Mouse (Mus musculus): ENCODE measurements around the gene Eea1. TPM values are rescaled to one million over a fixed set of nuclear protein-coding genes. Genes with fewer than 3 reads are reported as not detected.

Gene Eea1
- polyA plus RNA-seq, 1 experiment from 2014 or later = 20.0 TPM

GRCm38 (mm10) chr10:96017418-96017817, 77.0 kb downstream of the Eea1 start:
- Histone ChIP-seq H3K4me2 (replicated peaks; ENCODE audit: low read depth, low read length) (no peak overlapping the region), H3K9me3 (ENCODE audit: control insufficient read depth, low read length) (no peaks in the 10 kb centered on the region), H3K4me3 (ENCODE audit: low read length) (no peak overlapping the region), H3K27me3 (ENCODE audit: control insufficient read depth, insufficient read depth, low read length) (no peaks in the 10 kb centered on the region), H3K36me3 (ENCODE audit: control insufficient read depth, insufficient read depth, low read length) (peaks cover 18% of the 10 kb centered on the region), H3K4me1 (ENCODE audit: control insufficient read depth, insufficient read depth, low read length) (no peaks in the 10 kb centered on the region), H3K9ac (ENCODE audit: low read depth, low read length) (no peak overlapping the region), H3K27ac (ENCODE audit: low read depth, low read length) (no peak overlapping the region)
- WGBS = 72% methylated on average over 2 of the region's 2 CpGs
- ATAC-seq (ENCODE audit: low FRiP score, low TSS enrichment) = no peak

GRCm38 (mm10) chr10:96033356-96033984, 93.0 kb downstream of the Eea1 start:
- H3K4me3 ChIP-seq (ENCODE audit: low read length) = no peak overlapping the region
- peak; percentile 81 for ATAC-seq (ENCODE audit: low FRiP score, low TSS enrichment)
- H3K9me3 ChIP-seq (ENCODE audit: control insufficient read depth, low read length) = no peaks in the 10 kb centered on the region
- H3K9ac ChIP-seq (ENCODE audit: low read depth, low read length) = no peak overlapping the region
- WGBS = 53% methylated on average over 10 of the region's 10 CpGs
- no peaks in the 10 kb centered on the region for H3K4me1 ChIP-seq (ENCODE audit: control insufficient read depth, insufficient read depth, low read length)
- H3K27ac ChIP-seq (ENCODE audit: low read depth, low read length) = no peak overlapping the region
- peaks cover 2% of the 10 kb centered on the region; the same call in 1 of the 2 replicates for H3K36me3 ChIP-seq (ENCODE audit: control insufficient read depth, insufficient read depth, low read length)
- no peaks in the 10 kb centered on the region for H3K27me3 ChIP-seq (ENCODE audit: control insufficient read depth, insufficient read depth, low read length)
- no peak overlapping the region for H3K4me2 ChIP-seq (replicated peaks; ENCODE audit: low read depth, low read length)

GRCm38 (mm10) chr10:96034106-96034505, 93.7 kb downstream of the Eea1 start:
- 87% methylated on average over 3 of the region's 3 CpGs for WGBS
- Histone ChIP-seq H3K9ac (ENCODE audit: low read depth, low read length) (no peak overlapping the region), H3K4me2 (replicated peaks; ENCODE audit: low read depth, low read length) (no peak overlapping the region), H3K27me3 (ENCODE audit: control insufficient read depth, insufficient read depth, low read length) (no peaks in the 10 kb centered on the region), H3K36me3 (ENCODE audit: control insufficient read depth, insufficient read depth, low read length) (peaks cover 6% of the 10 kb centered on the region; the same call in 1 of the 2 replicates), H3K27ac (ENCODE audit: low read depth, low read length) (no peak overlapping the region), H3K4me1 (ENCODE audit: control insufficient read depth, insufficient read depth, low read length) (no peaks in the 10 kb centered on the region), H3K9me3 (ENCODE audit: control insufficient read depth, low read length) (no peaks in the 10 kb centered on the region), H3K4me3 (ENCODE audit: low read length) (no peak overlapping the region)
- ATAC-seq (ENCODE audit: low FRiP score, low TSS enrichment) = no peak

- Histone ChIP-seq H3K9ac (ENCODE audit: low read depth, low read length) (no peak overlapping the region), H3K4me1 (ENCODE audit: control insufficient read depth, insufficient read depth, low read length) (no peaks in the 10 kb centered on the region), H3K9me3 (ENCODE audit: control insufficient read depth, low read length) (no peaks in the 10 kb centered on the region), H3K27ac (ENCODE audit: low read depth, low read length) (no peak overlapping the region), H3K4me2 (replicated peaks; ENCODE audit: low read depth, low read length) (no peak overlapping the region), H3K4me3 (ENCODE audit: low read length) (no peak overlapping the region), H3K27me3 (ENCODE audit: control insufficient read depth, insufficient read depth, low read length) (no peaks in the 10 kb centered on the region), H3K36me3 (ENCODE audit: control insufficient read depth, insufficient read depth, low read length) (peaks cover 19% of the 10 kb centered on the region; the same call in 1 of the 2 replicates)
- no peak for ATAC-seq (ENCODE audit: low FRiP score, low TSS enrichment)
Observed at GRCm38 (mm10) chr10:96035951-96036350, 95.5 kb downstream of the Eea1 start.

- Histone ChIP-seq H3K27me3 (ENCODE audit: control insufficient read depth, insufficient read depth, low read length) (no peaks in the 10 kb centered on the region), H3K9me3 (ENCODE audit: control insufficient read depth, low read length) (no peaks in the 10 kb centered on the region), H3K36me3 (ENCODE audit: control insufficient read depth, insufficient read depth, low read length) (peaks cover 15% of the 10 kb centered on the region; the same call in 1 of the 2 replicates), H3K4me2 (replicated peaks; ENCODE audit: low read depth, low read length) (no peak overlapping the region), H3K27ac (ENCODE audit: low read depth, low read length) (no peak overlapping the region), H3K9ac (ENCODE audit: low read depth, low read length) (no peak overlapping the region), H3K4me1 (ENCODE audit: control insufficient read depth, insufficient read depth, low read length) (no peaks in the 10 kb centered on the region), H3K4me3 (ENCODE audit: low read length) (no peak overlapping the region)
- WGBS = 94% methylated on average over 2 of the region's 2 CpGs
- no peak for ATAC-seq (ENCODE audit: low FRiP score, low TSS enrichment)
Observed at GRCm38 (mm10) chr10:96044216-96044615, 103.8 kb downstream of the Eea1 start.

GRCm38 (mm10) chr10:96047960-96048536, 107.6 kb downstream of the Eea1 start:
- H3K9ac ChIP-seq (ENCODE audit: low read depth, low read length) = no peak overlapping the region
- peak; percentile 49; the same call in 1 of the 2 replicates for ATAC-seq (ENCODE audit: low FRiP score, low TSS enrichment)
- 20% methylated on average over 9 of the region's 9 CpGs for WGBS
- H3K4me3 ChIP-seq (ENCODE audit: low read length) = no peak overlapping the region
- H3K27me3 ChIP-seq (ENCODE audit: control insufficient read depth, insufficient read depth, low read length) = no peaks in the 10 kb centered on the region
- no peaks in the 10 kb centered on the region for H3K4me1 ChIP-seq (ENCODE audit: control insufficient read depth, insufficient read depth, low read length)
- H3K9me3 ChIP-seq (ENCODE audit: control insufficient read depth, low read length) = no peaks in the 10 kb centered on the region
- H3K4me2 ChIP-seq (replicated peaks; ENCODE audit: low read depth, low read length) = no peak overlapping the region
- no peak overlapping the region for H3K27ac ChIP-seq (ENCODE audit: low read depth, low read length)
- no peaks in the 10 kb centered on the region; the same call in 1 of the 2 replicates for H3K36me3 ChIP-seq (ENCODE audit: control insufficient read depth, insufficient read depth, low read length)

GRCm38 (mm10) chr10:96048550-96048949, 108.1 kb downstream of the Eea1 start:
- no peaks in the 10 kb centered on the region for H3K27me3 ChIP-seq (ENCODE audit: control insufficient read depth, insufficient read depth, low read length)
- H3K36me3 ChIP-seq (ENCODE audit: control insufficient read depth, insufficient read depth, low read length) = no peaks in the 10 kb centered on the region; the same call in 1 of the 2 replicates
- no peak overlapping the region for H3K9ac ChIP-seq (ENCODE audit: low read depth, low read length)
- ATAC-seq (ENCODE audit: low FRiP score, low TSS enrichment) = no peak
- H3K9me3 ChIP-seq (ENCODE audit: control insufficient read depth, low read length) = no peaks in the 10 kb centered on the region
- WGBS = 79% methylated on average over 3 of the region's 3 CpGs
- H3K4me1 ChIP-seq (ENCODE audit: control insufficient read depth, insufficient read depth, low read length) = no peaks in the 10 kb centered on the region
- no peak overlapping the region for H3K27ac ChIP-seq (ENCODE audit: low read depth, low read length)
- no peak overlapping the region for H3K4me2 ChIP-seq (replicated peaks; ENCODE audit: low read depth, low read length)
- H3K4me3 ChIP-seq (ENCODE audit: low read length) = no peak overlapping the region

- H3K9ac ChIP-seq (ENCODE audit: low read depth, low read length) = no peak overlapping the region
- H3K9me3 ChIP-seq (ENCODE audit: control insufficient read depth, low read length) = no peaks in the 10 kb centered on the region
- no peak overlapping the region for H3K4me3 ChIP-seq (ENCODE audit: low read length)
- H3K4me2 ChIP-seq (replicated peaks; ENCODE audit: low read depth, low read length) = no peak overlapping the region
- no peaks in the 10 kb centered on the region for H3K27me3 ChIP-seq (ENCODE audit: control insufficient read depth, insufficient read depth, low read length)
- no peak overlapping the region for H3K27ac ChIP-seq (ENCODE audit: low read depth, low read length)
- 52% methylated on average over 3 of the region's 3 CpGs for WGBS
- no peaks in the 10 kb centered on the region for H3K4me1 ChIP-seq (ENCODE audit: control insufficient read depth, insufficient read depth, low read length)
- H3K36me3 ChIP-seq (ENCODE audit: control insufficient read depth, insufficient read depth, low read length) = no peaks in the 10 kb centered on the region
- no peak for ATAC-seq (ENCODE audit: low FRiP score, low TSS enrichment)
Observed at GRCm38 (mm10) chr10:96067347-96067746, 126.9 kb downstream of the Eea1 start.

GRCm38 (mm10) chr10:96074386-96074785, 133.9 kb downstream of the Eea1 start:
- ATAC-seq (ENCODE audit: low FRiP score, low TSS enrichment) = no peak
- Histone ChIP-seq H3K9me3 (ENCODE audit: control insufficient read depth, low read length) (no peaks in the 10 kb centered on the region), H3K36me3 (ENCODE audit: control insufficient read depth, insufficient read depth, low read length) (no peaks in the 10 kb centered on the region), H3K4me3 (ENCODE audit: low read length) (no peak overlapping the region), H3K9ac (ENCODE audit: low read depth, low read length) (no peak overlapping the region), H3K27me3 (ENCODE audit: control insufficient read depth, insufficient read depth, low read length) (no peaks in the 10 kb centered on the region), H3K4me1 (ENCODE audit: control insufficient read depth, insufficient read depth, low read length) (no peaks in the 10 kb centered on the region), H3K4me2 (replicated peaks; ENCODE audit: low read depth, low read length) (no peak overlapping the region), H3K27ac (ENCODE audit: low read depth, low read length) (no peak overlapping the region)
- WGBS = 95% methylated on average over 7 of the region's 7 CpGs

Measured in kidney, embryonic 14.5 days (tissue).